Mouse (Mus musculus) heart, embryonic 11.5 days (tissue): Measurements from ENCODE around the gene Stox2. TPM values are rescaled to one million over a fixed set of nuclear protein-coding genes. Genes with fewer than 3 reads are reported as not detected.

Experiments
- ATAC-seq: fragments of 200-750 bp; cut with Nextera tagmentation; replicated peaks from 2 replicates; pipeline ENCODE4 v1.8.0; 2017; ENCODE audit warnings: moderate library complexity; ENCODE audit not compliant: insufficient number of reproducible peaks, low FRiP score, low TSS enrichment
- H3K27ac ChIP-seq: fragments of 300-500 bp; sonication (generic); 2 replicates; pipeline ENCODE4 v1.5.1; 2014; ENCODE audit warnings: mild to moderate bottlenecking, low read depth, low read length
- H3K27me3 ChIP-seq: fragments of 300-500 bp; sonication (generic); 2 replicates; pipeline ENCODE4 v1.6.1; 2014; ENCODE audit warnings: mild to moderate bottlenecking, low read length, mixed read lengths; ENCODE audit not compliant: control insufficient read depth, insufficient read depth
- H3K36me3 ChIP-seq: fragments of 300-500 bp; sonication (generic); 2 replicates; pipeline ENCODE4 v1.6.1; 2014; ENCODE audit warnings: mild to moderate bottlenecking, low read length, moderate library complexity, mixed read lengths; ENCODE audit not compliant: control insufficient read depth, insufficient read depth
- H3K4me1 ChIP-seq: fragments of 300-500 bp; sonication (generic); 2 replicates; pipeline ENCODE4 v1.6.1; 2014; ENCODE audit warnings: low read length; ENCODE audit not compliant: control insufficient read depth, insufficient read depth
- H3K4me2 ChIP-seq: fragments of 300-500 bp; sonication (generic); 2 replicates; pipeline ENCODE4 v1.6.1; 2014; ENCODE audit warnings: mild to moderate bottlenecking, moderate library complexity
- H3K4me3 ChIP-seq: fragments of 300-500 bp; sonication (generic); 2 replicates; pipeline ENCODE4 v1.5.1; 2014; ENCODE audit warnings: low read depth, low read length
- H3K9ac ChIP-seq: fragments of 300-500 bp; sonication (generic); 2 replicates; pipeline ENCODE4 v1.6.1; 2014; ENCODE audit warnings: mild to moderate bottlenecking, low read depth, low read length, moderate library complexity
- H3K9me3 ChIP-seq: fragments of 300-500 bp; sonication (generic); replicated peaks from 2 replicates; pipeline ENCODE4 v1.6.1; 2016; ENCODE audit warnings: low read length; ENCODE audit not compliant: control insufficient read depth
- WGBS: fragments of 180-500 bp; shearing (Covaris S2); extraction: QIAGEN DNeasy Blood & Tissue Kit; methylation state at CpG from one replicate; pipeline ENCODE4 v1.1.7; 2014; ENCODE audit not compliant: insufficient replicate concordance; 5-methylcytosine and 5-hydroxymethylcytosine counted together
- polyA plus RNA-seq: library from polyadenylated mRNA; unstranded; fragments of >200 nt; fragmentation: Nextera tagmentation; extraction: Ambion mirVana; gene quantifications from 2 replicates; pipeline ENCODE4 v1.2.1, GENCODE M21; 2014

Gene Stox2
- polyA plus RNA-seq, 1 experiment from 2014 or later = 10.6 TPM

DNA sequence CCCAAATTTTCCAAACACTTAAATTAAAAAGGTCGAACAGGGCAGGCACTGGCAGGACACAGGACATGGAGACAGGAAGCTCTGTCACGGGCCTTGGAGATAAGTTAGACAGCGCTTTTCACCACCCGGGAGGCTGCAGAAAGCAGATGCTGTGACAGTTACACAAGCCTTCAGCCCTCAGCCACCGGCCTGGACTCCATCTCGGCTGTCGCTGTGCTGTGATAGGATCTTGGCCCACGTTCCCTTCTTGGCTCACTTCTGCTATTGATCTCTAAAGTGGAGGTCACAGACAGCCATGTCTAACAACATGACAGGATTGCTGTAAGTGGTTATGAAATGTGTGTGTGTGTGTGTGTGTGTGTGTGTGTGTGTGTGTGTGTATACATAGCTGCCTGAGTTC is 82.9 kb downstream of the Stox2 start:
- no peak overlapping the region for H3K27ac ChIP-seq
- H3K36me3 ChIP-seq = no peaks in the 10 kb centered on the region
- H3K27me3 ChIP-seq = peaks cover 33% of the 10 kb centered on the region
- H3K4me1 ChIP-seq = peaks cover 16% of the 10 kb centered on the region
- ATAC-seq = peak; percentile 78
- H3K9me3 ChIP-seq = no peaks in the 10 kb centered on the region; the same call in 1 of the 2 replicates
- no peak overlapping the region for H3K9ac ChIP-seq
- no peak overlapping the region for H3K4me2 ChIP-seq
- 2% methylated on average over 8 of the region's 8 CpGs for WGBS
- no peak overlapping the region for H3K4me3 ChIP-seq

DNA sequence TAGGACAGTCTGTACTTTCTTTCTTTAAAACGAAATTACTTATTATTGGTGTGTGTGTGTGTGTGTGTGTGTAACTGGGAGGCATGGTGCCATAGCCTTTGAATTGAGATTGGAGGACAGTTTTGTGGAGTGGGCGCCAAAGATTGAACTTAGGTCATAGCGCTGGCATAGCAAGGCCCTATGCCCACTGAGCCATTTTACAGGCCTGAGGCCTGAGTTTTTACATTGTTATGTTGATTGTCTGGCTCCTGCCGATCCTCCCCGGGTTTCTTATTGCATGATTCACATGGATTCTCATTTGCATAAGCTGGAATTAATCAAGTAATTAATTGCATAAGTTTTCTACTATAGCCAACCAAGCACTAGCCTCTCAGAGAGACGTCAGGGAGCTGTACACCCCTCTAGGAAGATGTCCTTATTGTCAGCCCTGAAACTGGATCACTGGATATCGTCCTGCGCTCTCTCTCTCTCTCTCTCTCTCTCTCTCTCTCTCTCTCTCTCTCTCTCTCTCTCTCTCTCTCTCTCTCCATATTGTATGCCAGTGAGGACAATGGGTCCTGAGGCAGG is 90.7 kb downstream of the Stox2 start:
- Histone ChIP-seq H3K9ac (no peak overlapping the region), H3K4me2 (no peak overlapping the region), H3K9me3 (no peaks in the 10 kb centered on the region), H3K27ac (no peak overlapping the region), H3K4me3 (no peak overlapping the region), H3K36me3 (no peaks in the 10 kb centered on the region), H3K4me1 (peaks cover 3% of the 10 kb centered on the region), H3K27me3 (peaks cover 24% of the 10 kb centered on the region)
- ATAC-seq = no peak
- WGBS = 79% methylated on average over 8 of the region's 8 CpGs

DNA sequence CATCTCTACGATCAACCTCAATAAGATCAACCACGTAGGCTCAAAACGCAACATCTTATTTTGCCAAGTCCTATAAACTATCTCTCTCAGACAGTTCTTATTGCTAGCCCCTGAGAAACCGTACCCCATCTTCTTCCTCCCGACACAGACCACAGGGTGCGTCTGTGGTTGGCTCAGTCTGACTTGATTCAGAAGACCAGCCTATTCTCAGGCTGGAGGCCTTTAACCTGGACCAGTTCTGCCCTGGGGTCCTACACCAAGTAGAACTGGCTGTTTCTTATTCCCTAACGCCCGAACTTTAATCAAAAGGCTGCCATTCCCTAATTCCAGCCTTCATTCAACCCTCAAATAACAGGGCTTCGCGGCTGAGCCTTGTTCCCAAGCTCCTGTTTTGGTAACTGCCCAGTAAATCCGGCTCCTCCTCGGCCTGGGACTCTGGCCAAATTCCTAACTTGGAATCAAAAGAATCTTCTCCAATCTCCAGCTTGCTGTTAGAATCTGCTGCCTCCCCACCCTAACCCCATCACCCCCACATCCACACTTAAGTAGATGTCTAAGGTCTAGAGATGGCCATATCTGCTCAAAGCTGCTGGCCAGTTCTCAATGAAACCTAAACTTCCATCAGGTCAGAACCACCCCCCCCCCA is 91.5 kb downstream of the Stox2 start:
- H3K27me3 ChIP-seq = peaks cover 28% of the 10 kb centered on the region
- no peaks in the 10 kb centered on the region for H3K9me3 ChIP-seq
- no peak overlapping the region for H3K9ac ChIP-seq
- WGBS = 74% methylated on average over 12 of the region's 12 CpGs
- H3K4me2 ChIP-seq = no peak overlapping the region
- H3K4me1 ChIP-seq = peaks cover 3% of the 10 kb centered on the region
- H3K36me3 ChIP-seq = no peaks in the 10 kb centered on the region
- H3K27ac ChIP-seq = no peak overlapping the region
- no peak for ATAC-seq
- H3K4me3 ChIP-seq = no peak overlapping the region

DNA sequence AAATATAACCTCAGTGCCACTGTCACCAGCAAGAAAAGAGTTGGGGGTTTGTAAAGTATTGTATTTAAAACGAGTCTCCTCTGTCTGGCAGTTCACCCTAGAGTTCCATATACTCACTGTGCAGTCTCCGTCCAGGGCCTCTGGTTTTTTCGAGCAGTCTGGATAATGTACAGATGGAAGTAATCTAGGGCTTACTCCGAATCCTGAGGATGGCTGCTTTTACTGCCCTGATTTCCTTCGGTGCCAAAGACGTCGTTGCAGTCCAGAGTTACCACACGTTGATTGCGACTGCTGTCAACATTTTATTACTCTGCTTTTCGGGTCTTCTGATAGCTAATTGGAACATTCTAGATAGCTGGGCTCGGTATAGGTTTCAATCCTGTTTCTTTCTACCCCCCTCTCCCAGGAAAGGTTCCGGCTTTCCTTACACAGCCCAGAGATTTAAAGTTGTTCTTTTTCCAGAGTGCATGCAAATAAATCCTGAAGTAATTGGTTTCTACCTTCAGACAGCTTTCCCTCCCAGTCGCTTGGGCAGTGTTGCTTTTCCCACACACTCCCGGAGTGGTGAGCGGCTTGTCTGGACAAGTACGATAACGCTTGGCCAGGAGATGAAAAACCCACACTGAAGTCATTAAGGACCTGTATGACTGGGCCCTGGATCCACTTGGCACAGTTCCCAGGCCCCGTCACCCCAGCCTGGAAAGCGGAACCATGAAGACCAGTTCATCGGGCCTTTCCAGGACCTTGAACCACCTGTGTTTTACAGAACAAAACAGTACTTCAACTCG is 94.1 kb downstream of the Stox2 start:
- H3K27ac ChIP-seq = peak overlapping the region; percentile 47
- no peaks in the 10 kb centered on the region for H3K9me3 ChIP-seq
- H3K4me1 ChIP-seq = peaks cover 7% of the 10 kb centered on the region
- 30% methylated on average over 21 of the region's 21 CpGs for WGBS
- H3K4me3 ChIP-seq = no peak overlapping the region
- peaks cover 38% of the 10 kb centered on the region for H3K27me3 ChIP-seq
- no peaks in the 10 kb centered on the region for H3K36me3 ChIP-seq
- H3K4me2 ChIP-seq = peak overlapping the region; percentile 43; the same call in 1 of the 2 replicates
- ATAC-seq = peak; percentile 46; the same call in 1 of the 2 replicates
- no peak overlapping the region for H3K9ac ChIP-seq

DNA sequence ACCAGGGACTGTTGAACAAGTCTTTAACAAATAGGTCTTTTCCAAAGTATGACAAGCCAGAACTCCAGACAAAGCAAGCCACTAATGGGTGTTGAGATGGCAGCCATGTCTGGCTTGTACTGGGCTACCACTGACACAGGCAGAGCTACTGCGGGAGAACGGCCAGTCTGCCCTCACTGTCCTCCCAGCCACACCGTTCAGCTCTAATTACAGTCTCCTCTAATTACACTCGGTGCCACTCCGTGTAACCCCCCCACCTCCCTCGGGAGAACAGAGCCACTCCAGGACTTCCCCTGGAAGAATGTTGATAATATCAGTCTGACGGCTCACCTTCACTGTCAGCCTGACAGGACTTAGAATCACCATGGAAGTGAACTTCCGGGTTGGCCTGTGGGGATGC is 97.1 kb downstream of the Stox2 start:
- no peak overlapping the region for H3K4me3 ChIP-seq
- peaks cover 27% of the 10 kb centered on the region for H3K27me3 ChIP-seq
- peaks cover 7% of the 10 kb centered on the region for H3K4me1 ChIP-seq
- no peak for ATAC-seq
- 38% methylated on average over 8 of the region's 8 CpGs for WGBS
- H3K36me3 ChIP-seq = no peaks in the 10 kb centered on the region
- H3K27ac ChIP-seq = no peak overlapping the region
- no peaks in the 10 kb centered on the region for H3K9me3 ChIP-seq
- 0 out of 2 replicates have a peak overlapping the region, but pooled peaks have one; percentile 16 for H3K9ac ChIP-seq
- peak overlapping the region; percentile 23 for H3K4me2 ChIP-seq

DNA sequence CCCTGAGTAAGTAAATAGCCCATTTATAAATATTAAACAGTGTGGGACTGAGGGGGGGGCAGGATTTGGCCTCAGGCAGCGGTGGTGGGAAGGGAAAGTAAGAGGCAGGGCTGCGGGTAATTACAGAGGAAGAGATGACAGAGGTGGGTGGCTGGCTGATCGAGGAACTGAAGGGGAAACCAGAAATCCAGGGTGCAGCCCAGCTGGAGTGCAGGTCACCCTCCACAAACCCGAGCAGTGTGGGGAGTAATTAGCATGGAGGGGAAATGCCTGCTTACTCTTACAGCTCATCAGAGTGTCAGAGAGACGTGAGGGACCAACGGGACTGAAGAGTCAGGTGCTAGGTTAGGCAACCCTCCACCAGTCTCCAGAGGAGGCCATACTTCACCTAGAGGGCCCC is 98.4 kb downstream of the Stox2 start:
- ATAC-seq = no peak
- Histone ChIP-seq H3K4me3 (no peak overlapping the region), H3K36me3 (no peaks in the 10 kb centered on the region), H3K9me3 (no peaks in the 10 kb centered on the region), H3K27ac (no peak overlapping the region), H3K9ac (no peak overlapping the region), H3K4me1 (peaks cover 7% of the 10 kb centered on the region), H3K27me3 (peaks cover 22% of the 10 kb centered on the region), H3K4me2 (no peak overlapping the region)
- WGBS = 63% methylated on average over 6 of the region's 6 CpGs

DNA sequence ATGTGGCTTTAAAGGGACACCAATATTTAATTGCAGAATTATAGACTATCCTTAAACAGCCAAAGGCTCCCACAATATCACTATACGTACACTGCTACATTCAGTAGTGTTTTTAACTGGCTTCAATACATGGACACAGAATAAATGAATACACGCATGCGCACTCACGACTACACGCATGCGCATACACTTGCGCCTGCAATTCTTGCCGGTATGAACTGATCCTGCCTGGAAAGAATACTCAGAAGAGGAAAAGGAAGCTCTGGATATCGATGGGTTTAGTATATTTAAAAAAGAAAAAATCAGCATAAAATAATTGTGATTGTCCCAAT is 100.4 kb downstream of the Stox2 start:
- Histone ChIP-seq H3K27ac (no peak overlapping the region), H3K4me1 (peaks cover 4% of the 10 kb centered on the region; the same call in 1 of the 2 replicates), H3K9ac (no peak overlapping the region), H3K36me3 (no peaks in the 10 kb centered on the region), H3K4me3 (no peak overlapping the region), H3K4me2 (no peak overlapping the region), H3K27me3 (peaks cover 27% of the 10 kb centered on the region), H3K9me3 (no peaks in the 10 kb centered on the region)
- ATAC-seq = no peak
- WGBS = 92% methylated on average over 9 of the region's 9 CpGs

DNA sequence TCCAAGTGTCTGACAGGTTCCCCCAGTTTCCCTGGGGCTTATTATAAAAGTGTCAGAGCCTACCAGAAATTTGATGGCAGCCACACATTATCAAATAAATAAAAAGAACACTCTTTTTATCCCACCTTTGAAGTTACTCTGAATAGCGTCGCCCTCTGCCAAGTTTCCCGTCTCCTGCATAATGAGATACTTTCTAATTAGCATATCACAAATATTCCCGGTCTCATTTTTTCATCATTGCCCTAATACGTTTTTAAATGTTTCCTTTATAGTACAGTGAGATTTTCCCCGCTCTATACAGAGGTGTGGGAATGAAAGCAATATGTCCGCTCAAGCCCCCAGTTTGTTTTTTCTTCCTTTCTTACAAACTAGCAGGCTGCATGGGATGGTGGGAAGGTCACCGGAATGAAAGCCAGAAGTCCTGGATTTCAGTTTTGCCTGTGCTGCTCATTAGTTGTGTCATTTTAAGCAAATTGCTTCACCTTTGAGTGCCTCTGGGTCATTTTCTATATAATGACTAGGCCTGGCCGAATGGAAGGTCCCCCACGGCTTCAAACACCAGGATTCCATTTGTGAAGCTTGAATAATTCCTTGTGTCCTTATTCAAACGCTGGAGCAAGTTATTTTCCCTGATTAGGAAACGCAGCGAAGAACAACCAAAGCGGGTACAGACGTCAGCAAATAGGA is 100.9 kb downstream of the Stox2 start:
- ATAC-seq = no peak
- no peak overlapping the region for H3K4me3 ChIP-seq
- H3K27ac ChIP-seq = no peak overlapping the region
- no peak overlapping the region for H3K4me2 ChIP-seq
- H3K27me3 ChIP-seq = peaks cover 24% of the 10 kb centered on the region
- no peaks in the 10 kb centered on the region for H3K36me3 ChIP-seq
- H3K9me3 ChIP-seq = no peaks in the 10 kb centered on the region
- 61% methylated on average over 15 of the region's 15 CpGs for WGBS
- no peak overlapping the region for H3K9ac ChIP-seq
- H3K4me1 ChIP-seq = peaks cover 4% of the 10 kb centered on the region; the same call in 1 of the 2 replicates
